ENCODE assay signal across 19 mouse cellular contexts in the genomic region with DNA sequence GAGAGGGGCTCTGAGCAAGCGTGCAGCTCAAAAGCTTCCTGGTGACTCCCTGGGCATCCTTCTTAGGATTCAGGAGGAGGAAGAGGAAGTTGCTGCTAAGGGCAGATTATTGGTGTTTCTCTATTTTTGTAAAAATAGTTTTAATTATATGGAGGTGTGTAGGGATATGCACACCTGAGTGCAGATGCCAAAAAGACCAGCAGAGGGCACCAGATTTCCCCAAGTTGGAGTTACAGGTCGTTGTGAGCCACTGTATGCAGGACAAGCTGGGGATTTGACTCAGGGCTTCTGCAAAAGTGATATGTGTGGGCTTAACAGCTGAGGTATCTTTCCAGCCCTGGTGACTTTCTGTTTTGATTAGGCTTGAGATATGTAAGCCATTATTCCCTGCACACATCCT.
DNase-seq lines count a peak whose midpoint lies in the region; ATAC-seq and TF ChIP-seq lines count a peak whose summit lies in the region.
"Had no signal": no experiment of that assay in that cellular context is flagged by ENCODE, and none has a peak within 500 bp of the region (broad histone marks: within the 10 kb centered on the region; RNA-seq: fewer than 3 reads in every experiment).

No protein-coding gene starts in this region.

- no peak for TF ChIP-seq EP300 in ES-Bruce4 (IDR thresholded peaks at IDR 0.05; ENCODE audit: insufficient read depth, low read depth, low read length)

- no peak for TF ChIP-seq POLR2A in ES-Bruce4 (IDR thresholded peaks at IDR 0.05; ENCODE audit: insufficient read depth, low read length)

- H3K36me3 ChIP-seq in hindbrain, postnatal 0 days (ENCODE audit: insufficient read depth, low read length) = no peaks in the 10 kb centered on the region
- no peaks in the 10 kb centered on the region for H3K36me3 ChIP-seq in hindbrain, embryonic 10.5 days
- no peaks in the 10 kb centered on the region for H3K36me3 ChIP-seq in ES-Bruce4 (ENCODE audit: control insufficient read depth, insufficient read depth, low read length, poor library complexity, severe bottlenecking)
- H3K36me3 ChIP-seq: hindbrain, embryonic 13.5 days; liver, embryonic 15.5 days had no signal

- peak; percentile 38 for TF ChIP-seq CTCF in hindbrain, postnatal 0 days (IDR thresholded peaks at IDR 0.05; ENCODE audit: low read depth)
- peak; percentile 36 for TF ChIP-seq CTCF in ES-Bruce4 (IDR thresholded peaks at IDR 0.05; ENCODE audit: low read depth, low read length)

- no peak overlapping the region for H3K4me2 ChIP-seq in hindbrain, postnatal 0 days (ENCODE audit: low read depth, low read length)
- H3K4me2 ChIP-seq: hindbrain, embryonic 13.5 days; liver, embryonic 15.5 days; midbrain, embryonic 11.5 days had no signal

- H3K9me3 ChIP-seq in hindbrain, postnatal 0 days (ENCODE audit: low read length) = no peaks in the 10 kb centered on the region
- H3K9me3 ChIP-seq in hindbrain, embryonic 10.5 days = no peaks in the 10 kb centered on the region
- no peaks in the 10 kb centered on the region for H3K9me3 ChIP-seq in ES-Bruce4 (replicated peaks; ENCODE audit: control insufficient read depth, insufficient read depth, low read length, poor library complexity, severe bottlenecking)
- H3K9me3 ChIP-seq: hindbrain, embryonic 13.5 days; liver, embryonic 15.5 days had no signal

- DNase-seq in hindbrain, postnatal 0 days (ENCODE audit: low spot score) = peak; percentile 17
- DNase-seq in hindbrain, embryonic 10.5 days (ENCODE audit: low spot score) = no peak
- peak; percentile 3 for DNase-seq in 3T3-L1 (ENCODE audit: low read depth, low spot score)
- DNase-seq in thymus, postnatal 0 days (ENCODE audit: low spot score) = peak; percentile 41
- DNase-seq in spleen, postnatal 10 days (ENCODE audit: low spot score in 2 of 2) = no peak
- no peak for DNase-seq in urinary bladder, postnatal 14 days (ENCODE audit: low spot score)
- DNase-seq: cerebellum, adult 2 months; gastrocnemius, adult 2 months; heart, adult 18-20 months; kidney, adult 2 months; lung, postnatal 4 days had no signal

- H3K27me3 ChIP-seq in hindbrain, postnatal 0 days (ENCODE audit: insufficient read depth, low read length) = no peaks in the 10 kb centered on the region
- no peaks in the 10 kb centered on the region for H3K27me3 ChIP-seq in hindbrain, embryonic 10.5 days (ENCODE audit: insufficient read depth, poor library complexity, severe bottlenecking)
- H3K27me3 ChIP-seq in ES-Bruce4 (ENCODE audit: control insufficient read depth, insufficient read depth, low read length, poor library complexity, severe bottlenecking) = no peaks in the 10 kb centered on the region
- H3K27me3 ChIP-seq: hindbrain, embryonic 13.5 days; liver, embryonic 15.5 days; Patski had no signal

- no peaks in the 10 kb centered on the region for H3K4me1 ChIP-seq in hindbrain, postnatal 0 days (ENCODE audit: insufficient read depth, low read length)
- H3K4me1 ChIP-seq in hindbrain, embryonic 10.5 days (replicated peaks) = no peaks in the 10 kb centered on the region
- no peaks in the 10 kb centered on the region for H3K4me1 ChIP-seq in ES-Bruce4 (ENCODE audit: control insufficient read depth, insufficient read depth, low read length)
- H3K4me1 ChIP-seq: hindbrain, embryonic 13.5 days; liver, embryonic 15.5 days had no signal

- 63% methylated on average over 2 of the region's 2 CpGs for WGBS in hindbrain, postnatal 0 days
- WGBS in hindbrain, embryonic 10.5 days = 66% methylated on average over 2 of the region's 2 CpGs

- no peak for ATAC-seq in hindbrain, postnatal 0 days
- ATAC-seq: CD4-positive, CD25-positive, alpha-beta regulatory T cell, adult 4 months; forebrain, embryonic 14.5 days; Patski had no signal

- H3K4me3 ChIP-seq in hindbrain, postnatal 0 days (ENCODE audit: low read length) = no peak overlapping the region
- no peak overlapping the region for H3K4me3 ChIP-seq in hindbrain, embryonic 10.5 days
- no peak overlapping the region for H3K4me3 ChIP-seq in ES-Bruce4 (ENCODE audit: low read depth, low read length)
- H3K4me3 ChIP-seq: gastrocnemius, adult 2 months; hindbrain, embryonic 13.5 days; liver, embryonic 15.5 days; myocyte had no signal

- H3K9ac ChIP-seq in hindbrain, postnatal 0 days (replicated peaks; ENCODE audit: low read length) = no peak overlapping the region
- no peak overlapping the region for H3K9ac ChIP-seq in ES-Bruce4 (ENCODE audit: low read depth, poor library complexity, severe bottlenecking)
- H3K9ac ChIP-seq: hindbrain, embryonic 13.5 days; liver, embryonic 15.5 days had no signal

- no peak overlapping the region for H3K27ac ChIP-seq in hindbrain, postnatal 0 days
- H3K27ac ChIP-seq in hindbrain, embryonic 10.5 days = no peak overlapping the region
- no peak overlapping the region for H3K27ac ChIP-seq in ES-Bruce4 (ENCODE audit: insufficient read depth, low read length)
- H3K27ac ChIP-seq: gastrocnemius, adult 2 months; hindbrain, embryonic 13.5 days; liver, embryonic 15.5 days had no signal

Comparison
In these comparisons a context has a peak if more than half of its experiments do, and no peak if none do; other contexts are left out.
1. DNase-seq: peak in hindbrain, postnatal 0 days (single experiment), 3T3-L1 (single experiment) and thymus, postnatal 0 days (single experiment); none in hindbrain, embryonic 10.5 days (single experiment), spleen, postnatal 10 days (0 of 2) and urinary bladder, postnatal 14 days (single experiment).